14 mouse cellular contexts compared by ENCODE assay signal in genomic region chr16:44018372-44018771, GRCm38 (mm10). TPM values are rescaled to one million over a fixed set of nuclear protein-coding genes. Genes with fewer than 3 reads are reported as not detected.
DNase-seq lines count a peak whose midpoint lies in the region; ATAC-seq and TF ChIP-seq lines count a peak whose summit lies in the region.
"Had no signal": no experiment of that assay in that cellular context is flagged by ENCODE, and none has a peak within 500 bp of the region (broad histone marks: within the 10 kb centered on the region; RNA-seq: fewer than 3 reads in every experiment).

No protein-coding gene starts in this region.

- H3K4me3 ChIP-seq in lung, embryonic 14.5 days (ENCODE audit: low read depth, low read length), result no peak overlapping the region
- H3K4me3 ChIP-seq in liver, embryonic 13.5 days (replicated peaks), result peak overlapping the region; percentile 23
- H3K4me3 ChIP-seq in stomach, embryonic 15.5 days (replicated peaks), result no peak overlapping the region
- no peak overlapping the region for H3K4me3 ChIP-seq in midbrain, embryonic 15.5 days
- no peak overlapping the region for H3K4me3 ChIP-seq in hindbrain, embryonic 10.5 days

- H3K4me2 ChIP-seq in lung, embryonic 14.5 days, result peak overlapping the region; percentile 8; the same call in 1 of the 2 replicates
- H3K4me2 ChIP-seq in liver, embryonic 13.5 days, result peak overlapping the region; percentile 61
- H3K4me2 ChIP-seq in stomach, embryonic 15.5 days, result no peak overlapping the region
- H3K4me2 ChIP-seq in midbrain, embryonic 15.5 days, result no peak overlapping the region

- no peaks in the 10 kb centered on the region for H3K9me3 ChIP-seq in lung, embryonic 14.5 days (ENCODE audit: low read depth, low read length)
- no peaks in the 10 kb centered on the region for H3K9me3 ChIP-seq in liver, embryonic 13.5 days (replicated peaks)
- H3K9me3 ChIP-seq in stomach, embryonic 15.5 days, result no peaks in the 10 kb centered on the region
- H3K9me3 ChIP-seq in midbrain, embryonic 15.5 days, result no peaks in the 10 kb centered on the region
- H3K9me3 ChIP-seq in hindbrain, embryonic 10.5 days, result no peaks in the 10 kb centered on the region

- no peak overlapping the region for H3K9ac ChIP-seq in lung, embryonic 14.5 days
- H3K9ac ChIP-seq in liver, embryonic 13.5 days, result peak overlapping the region; percentile 44; the same call in 1 of the 2 replicates
- no peak overlapping the region for H3K9ac ChIP-seq in stomach, embryonic 15.5 days
- H3K9ac ChIP-seq in midbrain, embryonic 15.5 days, result no peak overlapping the region

- peak; percentile 18 for DNase-seq in lung, embryonic 14.5 days
- DNase-seq in lung, adult 18-20 months, result no peak
- DNase-seq in liver, embryonic 13.5 days, result peak; percentile 78
- DNase-seq in testis, postnatal 10 days (ENCODE audit: low spot score), result no peak
- no peak for DNase-seq in hindbrain, embryonic 10.5 days (ENCODE audit: low spot score)
- DNase-seq: cerebellum, postnatal 10 days; kidney, adult 2 months; layer of hippocampus, postnatal 36 days; right cerebral cortex, adult 18-20 months; thymus, adult 18-20 months had no signal

- 29% methylated on average over 7 of the region's 7 CpGs for WGBS in lung, embryonic 14.5 days
- WGBS in liver, embryonic 13.5 days (ENCODE audit: insufficient replicate concordance), result 8% methylated on average over 7 of the region's 7 CpGs
- 48% methylated on average over 7 of the region's 7 CpGs for WGBS in stomach, embryonic 15.5 days
- WGBS in midbrain, embryonic 15.5 days, result 62% methylated on average over 7 of the region's 7 CpGs
- WGBS in hindbrain, embryonic 10.5 days, result 61% methylated on average over 7 of the region's 7 CpGs

- H3K27ac ChIP-seq in lung, embryonic 14.5 days (ENCODE audit: low read depth), result no peak overlapping the region
- H3K27ac ChIP-seq in liver, embryonic 13.5 days, result peak overlapping the region; percentile 86
- H3K27ac ChIP-seq in stomach, embryonic 15.5 days, result no peak overlapping the region
- no peak overlapping the region for H3K27ac ChIP-seq in midbrain, embryonic 15.5 days
- H3K27ac ChIP-seq in hindbrain, embryonic 10.5 days, result no peak overlapping the region
- H3K27ac ChIP-seq: macrophage had no signal

- TF ChIP-seq CTCF in lung, embryonic 14.5 days (IDR thresholded peaks at IDR 0.05; ENCODE audit: low read depth), result no peak

- H3K36me3 ChIP-seq in lung, embryonic 14.5 days (ENCODE audit: insufficient read depth), result no peaks in the 10 kb centered on the region
- H3K36me3 ChIP-seq in liver, embryonic 13.5 days, result no peaks in the 10 kb centered on the region
- no peaks in the 10 kb centered on the region for H3K36me3 ChIP-seq in stomach, embryonic 15.5 days
- no peaks in the 10 kb centered on the region for H3K36me3 ChIP-seq in midbrain, embryonic 15.5 days (replicated peaks)
- no peaks in the 10 kb centered on the region for H3K36me3 ChIP-seq in hindbrain, embryonic 10.5 days

- peak; percentile 57 for ATAC-seq in lung, embryonic 14.5 days (ENCODE audit: insufficient read depth)
- ATAC-seq in common myeloid progenitor, adult 5-6 weeks (replicated peaks; ENCODE audit: low read depth, poor library complexity, severe bottlenecking), result peak; percentile 93
- ATAC-seq in liver, embryonic 13.5 days (ENCODE audit: low read depth), result peak; percentile 99
- ATAC-seq in stomach, embryonic 15.5 days (ENCODE audit: insufficient read depth, low FRiP score, low read depth), result peak; percentile 83
- ATAC-seq in midbrain, embryonic 15.5 days (replicated peaks), result no peak

- H3K27me3 ChIP-seq in lung, embryonic 14.5 days (ENCODE audit: insufficient read depth, low read length), result no peaks in the 10 kb centered on the region
- H3K27me3 ChIP-seq in liver, embryonic 13.5 days, result no peaks in the 10 kb centered on the region
- no peaks in the 10 kb centered on the region for H3K27me3 ChIP-seq in stomach, embryonic 15.5 days (replicated peaks)
- no peaks in the 10 kb centered on the region for H3K27me3 ChIP-seq in midbrain, embryonic 15.5 days (replicated peaks)
- no peaks in the 10 kb centered on the region for H3K27me3 ChIP-seq in hindbrain, embryonic 10.5 days (ENCODE audit: insufficient read depth, poor library complexity, severe bottlenecking)

- H3K4me1 ChIP-seq in lung, embryonic 14.5 days (ENCODE audit: insufficient read depth), result no peaks in the 10 kb centered on the region
- peaks cover 38% of the 10 kb centered on the region for H3K4me1 ChIP-seq in liver, embryonic 13.5 days (replicated peaks)
- H3K4me1 ChIP-seq in stomach, embryonic 15.5 days, result no peaks in the 10 kb centered on the region
- H3K4me1 ChIP-seq in midbrain, embryonic 15.5 days, result no peaks in the 10 kb centered on the region
- H3K4me1 ChIP-seq in hindbrain, embryonic 10.5 days (replicated peaks), result no peaks in the 10 kb centered on the region

RNA-seq across cellular contexts. Expression of gene Zdhhc23, which starts 38.8 kb away (rescaled TPM):
- 2.1 TPM in 2 replicates for polyA plus RNA-seq in lung, embryonic 14.5 days (2014; fragmentation: Nextera tagmentation; extraction: Ambion mirVana)
- total RNA-seq in common myeloid progenitor, adult 5-6 weeks (2017), result 1.3 and 2.1 TPM in 2 replicates
- polyA plus RNA-seq in liver, embryonic 13.5 days (2015; fragmentation: Nextera tagmentation; extraction: Ambion mirVana), result 0.25 and 0.27 TPM in 2 replicates
- 2.1 and 2.6 TPM in 2 replicates for polyA plus RNA-seq in stomach, embryonic 15.5 days (2015; fragmentation: Nextera tagmentation; extraction: Ambion mirVana)
- 3.3 and 3.7 TPM in 2 replicates for polyA plus RNA-seq in midbrain, embryonic 15.5 days (2015; fragmentation: Nextera tagmentation; extraction: Ambion mirVana)
- 0.25 and 0.32 TPM in 2 replicates for polyA plus RNA-seq in hindbrain, embryonic 10.5 days (2016; fragmentation: Nextera tagmentation; extraction: Ambion mirVana)

RNA-seq across cellular contexts. Expression of gene Gramd1c, which starts 44.8 kb away (rescaled TPM):
- 5.6 and 6.6 TPM in 2 replicates for polyA plus RNA-seq in lung, embryonic 14.5 days (2014; fragmentation: Nextera tagmentation; extraction: Ambion mirVana)
- 5.1 and 7.1 TPM in 2 replicates for total RNA-seq in common myeloid progenitor, adult 5-6 weeks (2017)
- polyA plus RNA-seq in liver, embryonic 13.5 days (2015; fragmentation: Nextera tagmentation; extraction: Ambion mirVana), result 2.7 and 3.8 TPM in 2 replicates
- 6.6 and 7.1 TPM in 2 replicates for polyA plus RNA-seq in stomach, embryonic 15.5 days (2015; fragmentation: Nextera tagmentation; extraction: Ambion mirVana)
- polyA plus RNA-seq in midbrain, embryonic 15.5 days (2015; fragmentation: Nextera tagmentation; extraction: Ambion mirVana), result 2.5 and 3.0 TPM in 2 replicates
- 2.5 and 3.0 TPM in 2 replicates for polyA plus RNA-seq in hindbrain, embryonic 10.5 days (2016; fragmentation: Nextera tagmentation; extraction: Ambion mirVana)

Comparison
In these comparisons a context has a peak if more than half of its experiments do, and no peak if none do; other contexts are left out.
1. DNase-seq: peak in lung, embryonic 14.5 days (single experiment) and liver, embryonic 13.5 days (single experiment); none in lung, adult 18-20 months (0 of 2), testis, postnatal 10 days (single experiment) and hindbrain, embryonic 10.5 days (single experiment).
2. H3K4me2 ChIP-seq: peak in lung, embryonic 14.5 days (single experiment) and liver, embryonic 13.5 days (single experiment); none in stomach, embryonic 15.5 days (single experiment) and midbrain, embryonic 15.5 days (single experiment).